10 mouse cellular contexts compared by ENCODE assay signal in genomic region chr2:17363337-17364216, GRCm38 (mm10).
DNase-seq lines count a peak whose midpoint lies in the region; ATAC-seq lines count a peak whose summit lies in the region.
"Had no signal": no experiment of that assay in that cellular context is flagged by ENCODE, and none has a peak within 500 bp of the region (broad histone marks: within the 10 kb centered on the region; RNA-seq: fewer than 3 reads in every experiment).

No protein-coding gene starts in this region.

- no peaks in the 10 kb centered on the region for H3K9me3 ChIP-seq in kidney, embryonic 15.5 days (replicated peaks)
- no peaks in the 10 kb centered on the region for H3K9me3 ChIP-seq in limb, embryonic 15.5 days
- H3K9me3 ChIP-seq: heart, embryonic 12.5 days had no signal

- peaks cover 24% of the 10 kb centered on the region; the same call in 1 of the 2 replicates for H3K4me1 ChIP-seq in kidney, embryonic 15.5 days
- H3K4me1 ChIP-seq in limb, embryonic 15.5 days = no peaks in the 10 kb centered on the region

- 19% methylated on average over 12 of the region's 12 CpGs for WGBS in kidney, embryonic 15.5 days
- 34% methylated on average over 12 of the region's 12 CpGs for WGBS in limb, embryonic 15.5 days

- peak; percentile 94 for ATAC-seq in kidney, embryonic 15.5 days (replicated peaks; ENCODE audit: low FRiP score)
- no peak for ATAC-seq in limb, embryonic 15.5 days (ENCODE audit: insufficient number of reproducible peaks, low FRiP score, low TSS enrichment, low read depth)

- no peak overlapping the region for H3K9ac ChIP-seq in kidney, embryonic 15.5 days
- H3K9ac ChIP-seq in limb, embryonic 15.5 days = no peak overlapping the region
- H3K9ac ChIP-seq: heart, embryonic 12.5 days had no signal

- H3K36me3 ChIP-seq in kidney, embryonic 15.5 days = no peaks in the 10 kb centered on the region
- no peaks in the 10 kb centered on the region for H3K36me3 ChIP-seq in limb, embryonic 15.5 days

- no peak for DNase-seq in kidney, adult 11 months
- DNase-seq in 416B (ENCODE audit: low read depth) = peak; percentile 67
- DNase-seq in brain, adult 2 months (ENCODE audit: low read depth, low spot score) = peak; percentile 29
- DNase-seq in neural tube, embryonic 10.5 days (ENCODE audit: extremely low spot score, low spot score) = no peak
- DNase-seq in B cell, adult 2 months = no peak
- DNase-seq in adrenal gland, postnatal 14 days = no peak

- H3K27ac ChIP-seq in kidney, embryonic 15.5 days = peak overlapping the region; percentile 87
- peak overlapping the region; percentile 5; the same call in 1 of the 2 replicates for H3K27ac ChIP-seq in limb, embryonic 15.5 days
- H3K27ac ChIP-seq: macrophage had no signal

- H3K27me3 ChIP-seq in kidney, embryonic 15.5 days = no peaks in the 10 kb centered on the region
- no peaks in the 10 kb centered on the region for H3K27me3 ChIP-seq in limb, embryonic 15.5 days
- H3K27me3 ChIP-seq: heart, embryonic 12.5 days had no signal

- H3K4me2 ChIP-seq in kidney, embryonic 15.5 days = peak overlapping the region; percentile 32
- H3K4me2 ChIP-seq in limb, embryonic 15.5 days = no peak overlapping the region
- H3K4me2 ChIP-seq: heart, embryonic 12.5 days had no signal

- no peak overlapping the region for H3K4me3 ChIP-seq in kidney, embryonic 15.5 days (replicated peaks)
- H3K4me3 ChIP-seq in limb, embryonic 15.5 days = no peak overlapping the region
- H3K4me3 ChIP-seq: heart, embryonic 12.5 days had no signal

Comparison
In these comparisons a context has a peak if more than half of its experiments do, and no peak if none do; other contexts are left out.
1. DNase-seq: peak in 416B (single experiment) and brain, adult 2 months (single experiment); none in kidney, adult 11 months (single experiment), neural tube, embryonic 10.5 days (single experiment), B cell, adult 2 months (0 of 2) and adrenal gland, postnatal 14 days (single experiment).